Mouse (Mus musculus): ENCODE results near the gene Nlk.

GRCm38 (mm10) chr11:78523241-78523955 lies 173.8 kb downstream of the Nlk start:
- TF ChIP-seq POLR2A (IDR thresholded peaks at IDR 0.05; ENCODE audit: borderline replicate concordance, control insufficient read depth, low read depth, low read length) (no peak), CTCF (IDR thresholded peaks at IDR 0.05; ENCODE audit: control insufficient read depth, insufficient read depth, low read length) (no peak)

All from bone marrow, adult 2 months (tissue).